Mouse (Mus musculus) neural tube, embryonic 10.5 days (tissue): ENCODE data around the gene Gpx3.

Experiments used
- DNase-seq: peaks from one replicate; pipeline ENCODE4 v3.0.0-alpha.2; 2017; ENCODE audit warnings: low spot score; ENCODE audit errors: extremely low spot score

Gene Gpx3

GRCm38 (mm10) chr11:54911671-54912502 is 9.6 kb downstream of the Gpx3 start:
- DNase-seq, result no peak

GRCm38 (mm10) chr11:54912503-54913316 is 10.5 kb downstream of the Gpx3 start:
- no peak for DNase-seq

GRCm38 (mm10) chr11:54913841-54914240 is 11.6 kb downstream of the Gpx3 start:
- DNase-seq, result no peak

- no peak for DNase-seq
Measured at GRCm38 (mm10) chr11:54917461-54917860, 15.2 kb downstream of the Gpx3 start.

- no peak for DNase-seq
Measured at GRCm38 (mm10) chr11:54918273-54918672, 16.0 kb downstream of the Gpx3 start.

GRCm38 (mm10) chr11:54920127-54920972 is 18.1 kb downstream of the Gpx3 start:
- DNase-seq, result no peak

- no peak for DNase-seq
Measured at GRCm38 (mm10) chr11:54920973-54921580, 18.8 kb downstream of the Gpx3 start.

GRCm38 (mm10) chr11:54921798-54922197 is 19.5 kb downstream of the Gpx3 start:
- peak; percentile 29 for DNase-seq

- no peak for DNase-seq
Measured at GRCm38 (mm10) chr11:54922488-54922887, 20.2 kb downstream of the Gpx3 start.

GRCm38 (mm10) chr11:54924145-54924544 is 21.9 kb downstream of the Gpx3 start:
- no peak for DNase-seq

GRCm38 (mm10) chr11:54927346-54928140 is 25.3 kb downstream of the Gpx3 start:
- DNase-seq, result peak; percentile 65

- no peak for DNase-seq
Measured at GRCm38 (mm10) chr11:54928219-54928618, 26.0 kb downstream of the Gpx3 start.

- DNase-seq, result no peak
Measured at GRCm38 (mm10) chr11:54928886-54929285, 26.6 kb downstream of the Gpx3 start.

- no peak for DNase-seq
Measured at GRCm38 (mm10) chr11:54929290-54929689, 27.0 kb downstream of the Gpx3 start.

GRCm38 (mm10) chr11:54929744-54930143 is 27.5 kb downstream of the Gpx3 start:
- DNase-seq, result no peak

GRCm38 (mm10) chr11:54930318-54930979 is 28.2 kb downstream of the Gpx3 start:
- DNase-seq, result peak; percentile 56

- peak; percentile 46 for DNase-seq
Measured at GRCm38 (mm10) chr11:54931405-54932093, 29.3 kb downstream of the Gpx3 start.

GRCm38 (mm10) chr11:54932540-54932939 is 30.3 kb downstream of the Gpx3 start:
- no peak for DNase-seq

- DNase-seq, result no peak
Measured at GRCm38 (mm10) chr11:54934198-54934597, 31.9 kb downstream of the Gpx3 start.
